In the genomic region with DNA sequence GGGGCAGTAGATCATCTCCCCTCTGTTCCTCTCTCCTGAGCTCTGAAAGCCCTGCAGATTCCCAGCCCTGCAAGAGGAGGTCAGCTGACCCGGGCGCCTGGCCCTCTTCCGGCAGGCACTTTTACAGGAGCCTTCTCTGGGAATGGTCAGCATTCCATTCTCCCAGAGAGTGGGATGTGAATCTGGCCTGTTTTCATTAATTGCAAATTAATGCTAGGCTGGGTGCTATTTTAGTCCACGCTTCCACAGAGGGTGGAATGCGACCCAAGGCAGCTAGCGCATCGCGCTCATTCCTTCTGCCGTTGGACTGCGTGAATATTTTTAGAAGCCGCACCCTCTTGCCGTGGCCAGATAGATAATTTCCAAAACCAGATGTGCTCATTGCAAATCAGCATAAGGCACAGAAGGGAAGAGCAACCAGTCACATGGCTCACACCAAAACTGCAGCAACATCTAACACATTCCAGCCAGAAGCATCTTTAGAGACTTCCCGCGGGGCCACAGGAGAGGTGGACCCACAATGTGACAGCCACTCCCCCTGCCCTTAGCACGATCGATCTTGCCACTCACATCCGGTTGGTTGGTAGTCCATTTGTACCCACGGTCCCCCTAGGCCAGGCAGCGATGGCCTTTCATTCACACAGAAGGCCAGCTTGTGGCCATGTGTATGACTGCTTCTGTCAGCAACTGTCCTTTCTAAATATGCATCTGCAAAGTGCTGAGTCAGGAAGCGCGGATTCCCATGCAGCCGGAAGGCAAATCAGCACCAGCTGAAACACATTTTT, we compare ENCODE assay signal across 8 mouse cellular contexts. TPM values are rescaled to one million over a fixed set of nuclear protein-coding genes. Genes with fewer than 3 reads are reported as not detected.
DNase-seq lines count a peak whose midpoint lies in the region; ATAC-seq and TF ChIP-seq lines count a peak whose summit lies in the region.

No protein-coding gene starts in this region.

- peaks cover 74% of the 10 kb centered on the region for H3K4me1 ChIP-seq in forebrain, embryonic 13.5 days
- H3K4me1 ChIP-seq in limb, embryonic 15.5 days = peaks cover 51% of the 10 kb centered on the region
- H3K4me1 ChIP-seq in midbrain, postnatal 0 days (ENCODE audit: insufficient read depth, low read length) = peaks cover 20% of the 10 kb centered on the region

- peak overlapping the region; percentile 84 for H3K27ac ChIP-seq in forebrain, embryonic 13.5 days
- peak overlapping the region; percentile 74 for H3K27ac ChIP-seq in limb, embryonic 15.5 days
- 0 out of 2 replicates have a peak overlapping the region, but pooled peaks have one; percentile 32 for H3K27ac ChIP-seq in midbrain, postnatal 0 days (ENCODE audit: low read depth, low read length)

- no peak for ATAC-seq in forebrain, embryonic 13.5 days
- ATAC-seq in limb, embryonic 15.5 days (ENCODE audit: insufficient number of reproducible peaks, low FRiP score, low TSS enrichment, low read depth) = peak; percentile 40; the same call in 1 of the 2 replicates
- no peak for ATAC-seq in midbrain, postnatal 0 days (ENCODE audit: low FRiP score)

- no peak overlapping the region for H3K9ac ChIP-seq in forebrain, embryonic 13.5 days
- no peak overlapping the region for H3K9ac ChIP-seq in limb, embryonic 15.5 days
- H3K9ac ChIP-seq in midbrain, postnatal 0 days (replicated peaks; ENCODE audit: low read length, poor library complexity, severe bottlenecking) = no peak overlapping the region

- peak; percentile 61 for DNase-seq in layer of hippocampus, adult 11-12 months (ENCODE audit: low spot score)
- no peak for DNase-seq in layer of hippocampus, postnatal 25 days (ENCODE audit: extremely low spot score in 1 of 2, low spot score in 1 of 2)
- DNase-seq in heart, postnatal 4 days = peak; percentile 68
- DNase-seq in midbrain, postnatal 0 days (ENCODE audit: low spot score) = no peak
- DNase-seq in layer of hippocampus, postnatal 10 days (ENCODE audit: low spot score in 2 of 2) = no peak
- DNase-seq in cerebellum, postnatal 4 days (ENCODE audit: low spot score in 2 of 2) = no peak

- H3K9me3 ChIP-seq in forebrain, embryonic 13.5 days (replicated peaks) = no peaks in the 10 kb centered on the region
- H3K9me3 ChIP-seq in limb, embryonic 15.5 days = no peaks in the 10 kb centered on the region
- no peaks in the 10 kb centered on the region for H3K9me3 ChIP-seq in midbrain, postnatal 0 days (ENCODE audit: low read length)

- H3K4me3 ChIP-seq in forebrain, embryonic 13.5 days = no peak overlapping the region
- no peak overlapping the region for H3K4me3 ChIP-seq in limb, embryonic 15.5 days
- no peak overlapping the region for H3K4me3 ChIP-seq in midbrain, postnatal 0 days (ENCODE audit: low read depth, low read length)

- no peak overlapping the region for H3K4me2 ChIP-seq in forebrain, embryonic 13.5 days
- H3K4me2 ChIP-seq in limb, embryonic 15.5 days = peak overlapping the region; percentile 22; the same call in 1 of the 2 replicates
- H3K4me2 ChIP-seq in midbrain, postnatal 0 days (ENCODE audit: low read depth, low read length, poor library complexity, severe bottlenecking) = no peak overlapping the region

- no peaks in the 10 kb centered on the region for H3K27me3 ChIP-seq in forebrain, embryonic 13.5 days
- no peaks in the 10 kb centered on the region for H3K27me3 ChIP-seq in limb, embryonic 15.5 days
- no peaks in the 10 kb centered on the region for H3K27me3 ChIP-seq in midbrain, postnatal 0 days (ENCODE audit: insufficient read depth, low read length)

- no peak for TF ChIP-seq CTCF in midbrain, postnatal 0 days (IDR thresholded peaks at IDR 0.05)

- 56% methylated on average over 22 of the region's 22 CpGs for WGBS in forebrain, embryonic 13.5 days
- WGBS in limb, embryonic 15.5 days = 16% methylated on average over 22 of the region's 22 CpGs
- 51% methylated on average over 22 of the region's 22 CpGs for WGBS in midbrain, postnatal 0 days

- H3K36me3 ChIP-seq in forebrain, embryonic 13.5 days (ENCODE audit: poor library complexity, severe bottlenecking) = peaks cover 8% of the 10 kb centered on the region
- H3K36me3 ChIP-seq in limb, embryonic 15.5 days = peaks cover 24% of the 10 kb centered on the region; the same call in 1 of the 2 replicates
- H3K36me3 ChIP-seq in midbrain, postnatal 0 days (ENCODE audit: insufficient read depth, low read length) = 0 out of 2 replicates have a peak, but pooled peaks cover 4% of the 10 kb centered on the region

RNA-seq across cellular contexts. Expression of gene Nuak1, which starts 51.8 kb away (rescaled TPM):
- 10 to 100 TPM; 50.0 to 53.4 TPM for total RNA-seq in layer of hippocampus, postnatal 25 days (2021)
- 5.3 and 7.4 TPM in 2 replicates for polyA plus RNA-seq in forebrain, embryonic 13.5 days (2015; fragmentation: Nextera tagmentation; extraction: Ambion mirVana)
- total RNA-seq in heart, postnatal 4 days (2021) = 10 to 100 TPM; 39.5 to 45.8 TPM
- polyA plus RNA-seq in limb, embryonic 15.5 days (2015; fragmentation: Nextera tagmentation; extraction: Ambion mirVana) = 3.1 and 3.9 TPM in 2 replicates
- total RNA-seq in midbrain, postnatal 0 days (2014; rRNA removed) = 21.1 and 37.9 TPM in 2 replicates
- polyA plus RNA-seq in midbrain, postnatal 0 days (2015; fragmentation: Nextera tagmentation; extraction: Ambion mirVana) = 2.2 and 2.7 TPM in 2 replicates
- 10 to 100 TPM; 45.2 to 54.6 TPM for total RNA-seq in layer of hippocampus, postnatal 10 days (2021)

Comparison
In these comparisons a context has a peak if more than half of its experiments do, and no peak if none do; other contexts are left out.
1. DNase-seq: peak in layer of hippocampus, adult 11-12 months (single experiment) and heart, postnatal 4 days (single experiment); none in layer of hippocampus, postnatal 25 days (0 of 2), midbrain, postnatal 0 days (single experiment), layer of hippocampus, postnatal 10 days (0 of 2) and cerebellum, postnatal 4 days (0 of 2).
2. H3K27ac ChIP-seq: peak in every context shown above with its lines; median percentile 84 in forebrain, embryonic 13.5 days; 74 in limb, embryonic 15.5 days; 32 in midbrain, postnatal 0 days.